Mouse (Mus musculus) left cerebral cortex, adult 18-20 months (tissue): ENCODE data around the gene Gm49398. TPM values are rescaled to one million over a fixed set of nuclear protein-coding genes. Genes with fewer than 3 reads are reported as not detected.

Source experiments
- DNase-seq, 2 experiments: peaks; one replicate each; pipeline ENCODE4 v3.0.0; 2021 to 2022; ENCODE audit warnings: low spot score in 2 of 2, mixed read lengths in 1 of 2
- long read RNA-seq, 2 experiments: library from polyadenylated mRNA; stranded (forward); transcript quantifications; one replicate each; pipeline ENCODE4 v2.0.0; 2021
- microRNA-seq, 2 experiments: library from miRNA; unstranded; fragments of <30 nt; microRNA quantifications; one replicate each; pipeline ENCODE4 v1.2.0; 2021
- total RNA-seq, 2 experiments: library from RNA; stranded (reverse); gene quantifications; 2 replicates each; pipeline ENCODE4 v1.2.3; 2021

Gm49398 gene
- not detected for total RNA-seq
- long read RNA-seq, experiment 1: 0 reads
- long read RNA-seq, experiment 2: 0 reads

DNA sequence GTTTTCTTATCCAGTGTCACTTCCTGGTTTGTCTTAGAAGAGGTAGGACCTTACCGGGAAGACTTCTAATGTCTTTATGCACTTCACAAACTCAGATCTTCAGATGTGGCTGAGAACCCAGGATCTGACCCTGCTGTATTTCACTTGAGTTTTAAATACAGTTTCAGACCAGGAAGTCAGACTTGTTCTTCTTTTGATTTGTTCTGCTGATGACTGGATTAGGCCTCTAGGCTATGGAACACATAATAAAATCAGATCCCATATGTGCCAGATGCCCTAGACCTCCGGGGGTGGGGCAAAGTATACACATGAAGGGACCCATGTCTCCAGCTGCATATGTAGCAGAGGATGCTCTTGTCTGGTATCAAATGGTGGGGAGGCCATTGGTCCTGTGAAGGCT lies at the start of gene Gm49398:
Gene Gm49398, minus strand, starts transcription at position 101 of the 400 bp plus-strand sequence.
- no peak for DNase-seq

DNA sequence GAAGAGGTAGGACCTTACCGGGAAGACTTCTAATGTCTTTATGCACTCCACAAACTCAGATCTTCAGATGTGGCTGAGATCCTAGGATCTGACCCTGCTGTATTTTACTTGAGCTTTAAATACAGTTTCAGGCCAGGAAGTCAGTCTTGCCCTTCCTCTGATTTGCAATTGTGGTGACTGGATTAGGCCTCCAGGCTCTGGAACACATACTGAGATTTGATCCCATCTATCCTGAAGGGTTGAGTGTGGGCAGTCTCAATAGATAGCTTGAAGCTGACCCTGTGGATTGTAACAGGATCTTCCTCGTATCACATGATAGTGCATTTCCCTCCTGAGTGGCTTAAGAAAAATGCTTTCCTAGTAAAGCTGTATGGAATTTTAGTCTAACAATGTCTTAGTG lies 33.4 kb downstream of the Gm49398 start, which contains the start of gene Cts8:
Gene Cts8, minus strand, starts transcription at position 101 of the 400 bp plus-strand sequence.
- DNase-seq: no peak

DNA sequence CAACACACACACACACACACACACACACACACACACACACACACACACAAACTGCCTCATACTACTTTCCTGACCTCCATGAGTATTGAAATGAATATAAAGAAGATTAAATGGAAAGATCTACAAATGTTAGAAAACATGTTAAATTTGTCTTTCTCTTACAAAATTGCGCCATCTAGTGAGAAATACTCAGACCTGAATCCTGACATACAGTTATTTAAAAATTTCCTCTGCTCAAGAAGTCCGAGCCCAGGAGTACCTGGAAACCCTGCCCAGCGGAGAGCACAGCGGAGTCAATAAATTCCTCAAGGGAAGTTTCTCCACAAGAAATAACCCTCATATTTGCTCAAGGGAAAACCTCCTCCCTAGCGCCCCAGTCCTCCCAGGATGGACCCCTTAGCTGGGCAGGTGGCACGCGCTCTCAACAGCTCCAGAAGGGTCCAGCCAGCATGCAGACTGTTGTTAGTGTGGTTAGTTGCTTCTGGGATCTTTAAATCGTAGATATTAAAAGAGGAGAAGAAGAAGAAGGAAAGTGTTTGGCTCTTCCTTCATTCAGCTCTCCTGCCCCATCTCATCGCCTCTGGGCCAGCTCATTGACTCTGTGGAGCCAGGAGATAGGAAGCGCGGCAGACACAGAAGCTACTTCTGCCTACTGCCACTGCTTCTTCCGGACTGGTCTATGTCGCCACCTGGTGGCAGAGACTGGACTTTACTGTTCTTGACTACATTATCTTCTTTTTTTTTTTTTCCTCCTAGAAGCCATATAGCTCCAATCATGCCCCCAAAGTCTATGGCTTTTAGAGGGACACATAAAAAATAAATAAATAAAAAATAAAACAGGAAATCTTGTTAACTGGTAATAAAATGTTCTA lies 47.3 kb downstream of the Gm49398 start:
- peak; percentile 61 for DNase-seq

DNA sequence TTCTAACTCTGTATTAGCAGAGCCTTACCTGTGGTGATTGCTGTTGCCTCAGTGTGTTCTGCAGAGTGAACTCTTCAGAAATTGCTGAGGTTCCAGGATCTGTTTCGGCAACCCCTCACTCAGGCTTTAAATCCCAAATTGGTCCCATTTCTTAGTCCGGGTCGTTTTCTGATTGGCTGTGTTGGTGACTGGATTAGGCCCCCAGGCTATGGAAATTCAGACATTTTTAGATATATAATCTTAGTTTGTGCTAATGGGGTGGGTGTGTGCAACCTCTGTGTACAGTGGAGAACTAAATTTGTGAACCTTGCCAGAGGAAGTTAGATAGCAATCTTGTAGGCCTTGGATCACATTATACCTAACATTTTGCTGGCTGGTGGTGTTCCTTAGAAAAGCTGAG lies 85.3 kb downstream of the Gm49398 start, which contains the start of gene Cts6:
Gene Cts6, minus strand, starts transcription at position 101 of the 400 bp plus-strand sequence.
- no peak for DNase-seq

Small RNAs within 50 kb of the gene (microRNA-seq; reads per million reads assigned to microRNA genes)
- 0 reads per million in 2 experiments for gene Gm27704

Other genes with a start within 250 kb of the Gm49398 start
- gene Ctsq, start 248.2 kb downstream of the Gm49398 start, total RNA-seq: not detected
- not detected for gene Ctsr, start 124.6 kb downstream of the Gm49398 start, total RNA-seq
- not detected for gene Cts6, start 85.4 kb downstream of the Gm49398 start, total RNA-seq
- not detected for gene Cts8, start 33.5 kb downstream of the Gm49398 start, total RNA-seq
- not detected for gene Cts7, start 69.4 kb upstream of the Gm49398 start, total RNA-seq